Mouse (Mus musculus): Measurements from ENCODE around the gene Lag3. TPM values are rescaled to one million over a fixed set of nuclear protein-coding genes. Genes with fewer than 3 reads are reported as not detected.

Gene Lag3
- polyA plus RNA-seq, 1 experiment from 2014 or later, result 2.3 TPM

- Histone ChIP-seq H3K9ac (replicated peaks; ENCODE audit: low read depth) (no peak overlapping the region), H3K36me3 (ENCODE audit: insufficient read depth, low read length) (peaks cover 9% of the 10 kb centered on the region; the same call in 1 of the 2 replicates), H3K27ac (ENCODE audit: low read length) (no peak overlapping the region; the same call in 1 of the 2 replicates), H3K9me3 (ENCODE audit: low read length) (no peaks in the 10 kb centered on the region), H3K4me1 (ENCODE audit: insufficient read depth, low read depth, low read length) (peaks cover 14% of the 10 kb centered on the region; the same call in 1 of the 2 replicates), H3K27me3 (replicated peaks; ENCODE audit: insufficient read depth, low read length) (no peaks in the 10 kb centered on the region), H3K4me2 (replicated peaks; ENCODE audit: low read depth, low read length) (0 out of 2 replicates have a peak overlapping the region, but pooled peaks have one; percentile 94), H3K4me3 (ENCODE audit: low read depth, low read length) (no peak overlapping the region)
- DNase-seq (ENCODE audit: low spot score) (no peak), ATAC-seq (no peak)
- 85% methylated on average over 7 of the region's 7 CpGs for WGBS
- TF ChIP-seq EP300 (IDR thresholded peaks at IDR 0.05) (no peak), CTCF (IDR thresholded peaks at IDR 0.05) (no peak)
These were observed 3.0 kb upstream of the Lag3 start for GRCm38 (mm10) chr6:124914511-124914910.

- Histone ChIP-seq H3K27ac (ENCODE audit: low read length) (no peak overlapping the region), H3K9me3 (ENCODE audit: low read length) (no peaks in the 10 kb centered on the region), H3K4me1 (ENCODE audit: insufficient read depth, low read depth, low read length) (peaks cover 14% of the 10 kb centered on the region; the same call in 1 of the 2 replicates), H3K36me3 (ENCODE audit: insufficient read depth, low read length) (peaks cover 9% of the 10 kb centered on the region; the same call in 1 of the 2 replicates), H3K4me3 (ENCODE audit: low read depth, low read length) (no peak overlapping the region), H3K4me2 (replicated peaks; ENCODE audit: low read depth, low read length) (no peak overlapping the region), H3K9ac (replicated peaks; ENCODE audit: low read depth) (no peak overlapping the region), H3K27me3 (replicated peaks; ENCODE audit: insufficient read depth, low read length) (no peaks in the 10 kb centered on the region)
- ATAC-seq, result no peak
- DNase-seq (ENCODE audit: low spot score), result no peak
- WGBS, result 76% methylated on average over 13 of the region's 14 CpGs
- no peak for TF ChIP-seq CTCF (IDR thresholded peaks at IDR 0.05)
- no peak for TF ChIP-seq EP300 (IDR thresholded peaks at IDR 0.05)
These were observed 2.3 kb upstream of the Lag3 start for GRCm38 (mm10) chr6:124913721-124914285.

- no peak for ATAC-seq
- WGBS, result 55% methylated on average over 6 of the region's 6 CpGs
- Histone ChIP-seq H3K27me3 (replicated peaks; ENCODE audit: insufficient read depth, low read length) (no peaks in the 10 kb centered on the region), H3K4me2 (replicated peaks; ENCODE audit: low read depth, low read length) (no peak overlapping the region), H3K27ac (ENCODE audit: low read length) (no peak overlapping the region), H3K36me3 (ENCODE audit: insufficient read depth, low read length) (peaks cover 9% of the 10 kb centered on the region; the same call in 1 of the 2 replicates), H3K4me1 (ENCODE audit: insufficient read depth, low read depth, low read length) (peaks cover 14% of the 10 kb centered on the region; the same call in 1 of the 2 replicates), H3K4me3 (ENCODE audit: low read depth, low read length) (no peak overlapping the region), H3K9ac (replicated peaks; ENCODE audit: low read depth) (no peak overlapping the region), H3K9me3 (ENCODE audit: low read length) (no peaks in the 10 kb centered on the region)
- no peak for DNase-seq (ENCODE audit: low spot score)
- TF ChIP-seq EP300 (IDR thresholded peaks at IDR 0.05) (no peak), CTCF (IDR thresholded peaks at IDR 0.05) (no peak)
These were observed 1.7 kb upstream of the Lag3 start for GRCm38 (mm10) chr6:124913214-124913613.

GRCm38 (mm10) chr6:124910032-124910431 lies 1.5 kb downstream of the Lag3 start:
- Histone ChIP-seq H3K36me3 (ENCODE audit: insufficient read depth, low read length) (peaks cover 9% of the 10 kb centered on the region; the same call in 1 of the 2 replicates), H3K27me3 (replicated peaks; ENCODE audit: insufficient read depth, low read length) (no peaks in the 10 kb centered on the region), H3K9me3 (ENCODE audit: low read length) (no peaks in the 10 kb centered on the region), H3K4me1 (ENCODE audit: insufficient read depth, low read depth, low read length) (peaks cover 5% of the 10 kb centered on the region; the same call in 1 of the 2 replicates), H3K4me3 (ENCODE audit: low read depth, low read length) (no peak overlapping the region), H3K9ac (replicated peaks; ENCODE audit: low read depth) (no peak overlapping the region), H3K27ac (ENCODE audit: low read length) (no peak overlapping the region), H3K4me2 (replicated peaks; ENCODE audit: low read depth, low read length) (no peak overlapping the region; the same call in 1 of the 2 replicates)
- ATAC-seq (no peak), DNase-seq (ENCODE audit: low spot score) (no peak)
- TF ChIP-seq CTCF (IDR thresholded peaks at IDR 0.05), result no peak
- no peak for TF ChIP-seq EP300 (IDR thresholded peaks at IDR 0.05)
- WGBS, result 13% methylated on average over 25 of the region's 32 CpGs

GRCm38 (mm10) chr6:124907767-124908166 lies 3.7 kb downstream of the Lag3 start:
- DNase-seq (ENCODE audit: low spot score) (no peak), ATAC-seq (no peak)
- no peaks in the 10 kb centered on the region for H3K9me3 ChIP-seq (ENCODE audit: low read length)
- H3K4me1 ChIP-seq (ENCODE audit: insufficient read depth, low read depth, low read length), result peaks cover 5% of the 10 kb centered on the region; the same call in 1 of the 2 replicates
- WGBS, result 60% methylated on average over 1 of the region's 1 CpGs
- H3K4me3 ChIP-seq (ENCODE audit: low read depth, low read length), result no peak overlapping the region
- H3K27ac ChIP-seq (ENCODE audit: low read length), result no peak overlapping the region
- no peak overlapping the region for H3K4me2 ChIP-seq (replicated peaks; ENCODE audit: low read depth, low read length)
- no peaks in the 10 kb centered on the region for H3K36me3 ChIP-seq (ENCODE audit: insufficient read depth, low read length)
- no peak overlapping the region for H3K9ac ChIP-seq (replicated peaks; ENCODE audit: low read depth)
- TF ChIP-seq EP300 (IDR thresholded peaks at IDR 0.05), result no peak
- H3K27me3 ChIP-seq (replicated peaks; ENCODE audit: insufficient read depth, low read length), result no peaks in the 10 kb centered on the region

GRCm38 (mm10) chr6:124904991-124905860 lies 6.3 kb downstream of the Lag3 start:
- no peaks in the 10 kb centered on the region for H3K27me3 ChIP-seq (replicated peaks; ENCODE audit: insufficient read depth, low read length)
- no peak for ATAC-seq
- 0 out of 2 replicates have a peak overlapping the region, but pooled peaks have one; percentile 50 for H3K9ac ChIP-seq (replicated peaks; ENCODE audit: low read depth)
- peaks cover 5% of the 10 kb centered on the region; the same call in 1 of the 2 replicates for H3K4me1 ChIP-seq (ENCODE audit: insufficient read depth, low read depth, low read length)
- H3K4me2 ChIP-seq (replicated peaks; ENCODE audit: low read depth, low read length), result peak overlapping the region; percentile 75
- H3K27ac ChIP-seq (ENCODE audit: low read length), result peak overlapping the region; percentile 93
- no peak for DNase-seq (ENCODE audit: low spot score)
- peak overlapping the region; percentile 53; the same call in 1 of the 2 replicates for H3K4me3 ChIP-seq (ENCODE audit: low read depth, low read length)
- no peaks in the 10 kb centered on the region for H3K36me3 ChIP-seq (ENCODE audit: insufficient read depth, low read length)
- H3K9me3 ChIP-seq (ENCODE audit: low read length), result no peaks in the 10 kb centered on the region
- TF ChIP-seq EP300 (IDR thresholded peaks at IDR 0.05) (no peak), CTCF (IDR thresholded peaks at IDR 0.05) (no peak)
- WGBS, result 42% methylated on average over 15 of the region's 16 CpGs

Measured in lung, postnatal 0 days (tissue).